Mouse (Mus musculus) urinary bladder, adult 2 months (tissue): ENCODE data around the gene Gm4881. TPM values are rescaled to one million over a fixed set of nuclear protein-coding genes. Genes with fewer than 3 reads are reported as not detected.

Experiments
- DNase-seq: peaks from one replicate; pipeline ENCODE4 v3.0.0; 2022; ENCODE audit warnings: low spot score
- polyA plus RNA-seq: library from polyadenylated mRNA; depleted of rRNA; stranded (reverse); fragments of >200 nt; gene quantifications from 2 replicates; pipeline ENCODE4 v1.2.3, GENCODE M21; 2012; rRNA removed

Gene Gm4881
- not detected in 2 replicates for polyA plus RNA-seq

DNA sequence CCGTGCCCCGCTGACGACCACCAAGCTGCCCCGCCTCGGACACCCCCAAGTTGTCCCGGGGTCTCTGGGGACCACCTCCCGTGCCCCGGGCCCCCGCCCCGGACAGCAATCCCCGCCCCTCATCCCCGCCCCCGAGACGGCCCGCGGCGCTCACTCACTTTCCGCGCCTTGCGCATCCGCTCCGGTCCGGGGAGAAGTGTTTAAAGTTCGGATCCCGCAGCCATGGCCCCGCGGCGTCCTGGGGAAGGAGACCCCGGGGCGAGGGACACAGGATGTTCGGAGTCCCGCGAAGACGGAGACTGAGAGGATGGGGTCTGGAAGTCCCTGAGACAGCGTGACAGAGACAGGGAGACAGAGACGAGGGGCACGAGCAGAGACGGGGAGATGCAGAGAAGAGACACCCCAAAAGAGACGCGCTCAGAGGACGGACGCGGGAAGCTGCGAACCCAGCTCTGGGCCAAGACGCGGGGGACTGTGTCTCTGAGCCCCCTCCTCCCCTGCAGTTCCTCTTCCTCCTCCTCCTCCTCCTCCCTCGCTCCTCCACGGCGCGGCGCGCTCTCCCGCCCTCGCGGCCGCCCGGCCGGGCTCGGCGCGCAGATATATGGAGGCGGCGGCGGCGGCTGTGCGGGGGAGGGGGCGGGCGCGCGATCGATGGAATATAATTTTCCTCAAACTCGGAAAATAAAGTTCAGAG lies at the start of gene Gm4881:
Gm4881 (minus strand) TSS at position 238 of the 694 bp plus-strand sequence.
- DNase-seq, result no peak

DNA sequence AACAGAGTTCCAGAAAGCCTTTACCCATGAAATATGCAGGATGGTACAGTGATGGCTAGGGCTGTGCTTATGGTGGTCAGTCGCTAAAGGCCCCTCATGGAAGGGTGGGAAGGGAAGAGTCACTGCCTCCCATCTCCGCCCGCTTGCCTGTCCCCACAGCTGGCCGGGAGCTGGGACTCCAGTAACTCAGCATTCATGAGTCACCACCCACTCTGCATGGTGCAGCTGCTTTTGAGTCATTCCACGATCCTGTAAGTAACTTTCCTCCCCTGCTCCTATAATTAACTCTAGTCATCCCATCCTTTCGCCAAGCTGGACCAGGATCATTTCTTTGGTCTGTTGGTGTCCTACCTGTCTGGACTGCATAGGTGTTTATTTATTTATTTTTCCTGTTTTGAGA lies 48.8 kb upstream of the Gm4881 start:
- DNase-seq, result no peak

- no peak for DNase-seq
These were observed 46.2 kb upstream of the Gm4881 start for GRCm38 (mm10) chr7:24990478-24990877.

GRCm38 (mm10) chr7:24987941-24988340 lies 43.6 kb upstream of the Gm4881 start:
- DNase-seq, result no peak

GRCm38 (mm10) chr7:24985799-24986198 lies 41.5 kb upstream of the Gm4881 start:
- no peak for DNase-seq

- no peak for DNase-seq
These were observed 40.0 kb upstream of the Gm4881 start for GRCm38 (mm10) chr7:24984307-24984706.

GRCm38 (mm10) chr7:24983396-24983795 lies 39.1 kb upstream of the Gm4881 start:
- DNase-seq, result no peak

DNA sequence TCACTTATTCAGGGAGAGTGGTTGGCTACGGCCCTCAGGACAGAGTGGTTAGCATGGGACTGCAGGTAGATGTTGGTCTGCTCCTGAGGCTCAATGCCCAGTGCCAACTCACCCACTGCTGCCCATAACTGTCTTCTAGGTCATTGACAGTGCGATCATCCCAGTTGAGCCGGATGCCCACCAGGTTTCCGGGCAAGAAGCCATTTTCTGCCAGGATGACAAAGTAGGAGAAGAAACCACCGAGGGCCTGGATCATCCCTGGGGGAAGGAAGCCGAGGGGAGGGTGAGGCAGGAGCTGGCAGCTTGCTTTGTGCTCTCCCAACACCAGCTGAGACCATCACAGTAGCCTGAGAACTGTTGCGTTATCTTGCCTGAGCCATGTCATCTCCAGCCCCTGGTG lies 36.1 kb upstream of the Gm4881 start:
- DNase-seq, result no peak

DNA sequence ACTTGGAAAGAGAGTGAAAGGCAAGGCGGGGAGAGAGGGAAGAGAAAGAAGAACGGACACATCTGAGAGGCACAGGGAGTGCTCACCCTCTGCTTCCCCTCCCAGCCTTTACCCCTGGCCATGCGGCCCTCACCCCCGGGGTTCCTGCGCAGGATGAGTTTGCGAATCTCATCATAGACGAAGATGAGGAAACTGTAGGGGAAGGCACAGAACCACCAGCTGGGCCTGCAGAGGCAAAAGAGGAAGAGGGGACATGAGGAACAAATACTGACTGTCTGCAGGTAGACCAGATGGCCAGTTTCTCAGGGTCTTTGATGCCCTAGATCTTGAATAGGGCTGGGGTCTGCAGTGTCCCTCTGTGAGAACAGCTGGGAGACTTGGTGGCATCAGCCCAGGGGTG lies 34.5 kb upstream of the Gm4881 start:
- no peak for DNase-seq

- DNase-seq, result no peak
These were observed 30.8 kb upstream of the Gm4881 start for GRCm38 (mm10) chr7:24974893-24975595.

DNA sequence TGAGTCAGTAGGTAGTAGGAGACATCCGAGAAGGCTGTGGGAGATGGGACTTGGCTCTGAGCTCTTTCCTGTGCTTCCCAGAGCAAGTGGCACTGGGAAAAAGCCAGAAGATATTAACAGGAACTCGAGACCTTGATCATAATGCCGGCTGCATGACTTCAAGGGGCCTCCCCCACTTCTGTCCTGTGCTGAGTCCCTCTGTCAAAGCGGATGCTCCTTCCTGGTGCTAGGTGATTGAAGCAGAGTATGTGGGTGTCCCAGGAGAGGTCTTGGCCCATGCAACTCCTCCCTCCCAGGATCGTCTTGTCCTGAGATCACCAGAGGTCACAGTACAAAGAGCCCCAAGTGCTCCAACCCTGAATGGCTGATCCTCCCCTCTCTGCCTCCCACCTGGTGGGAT lies 29.6 kb upstream of the Gm4881 start:
- no peak for DNase-seq

- no peak for DNase-seq
These were observed 28.9 kb upstream of the Gm4881 start for GRCm38 (mm10) chr7:24973208-24973607.

DNA sequence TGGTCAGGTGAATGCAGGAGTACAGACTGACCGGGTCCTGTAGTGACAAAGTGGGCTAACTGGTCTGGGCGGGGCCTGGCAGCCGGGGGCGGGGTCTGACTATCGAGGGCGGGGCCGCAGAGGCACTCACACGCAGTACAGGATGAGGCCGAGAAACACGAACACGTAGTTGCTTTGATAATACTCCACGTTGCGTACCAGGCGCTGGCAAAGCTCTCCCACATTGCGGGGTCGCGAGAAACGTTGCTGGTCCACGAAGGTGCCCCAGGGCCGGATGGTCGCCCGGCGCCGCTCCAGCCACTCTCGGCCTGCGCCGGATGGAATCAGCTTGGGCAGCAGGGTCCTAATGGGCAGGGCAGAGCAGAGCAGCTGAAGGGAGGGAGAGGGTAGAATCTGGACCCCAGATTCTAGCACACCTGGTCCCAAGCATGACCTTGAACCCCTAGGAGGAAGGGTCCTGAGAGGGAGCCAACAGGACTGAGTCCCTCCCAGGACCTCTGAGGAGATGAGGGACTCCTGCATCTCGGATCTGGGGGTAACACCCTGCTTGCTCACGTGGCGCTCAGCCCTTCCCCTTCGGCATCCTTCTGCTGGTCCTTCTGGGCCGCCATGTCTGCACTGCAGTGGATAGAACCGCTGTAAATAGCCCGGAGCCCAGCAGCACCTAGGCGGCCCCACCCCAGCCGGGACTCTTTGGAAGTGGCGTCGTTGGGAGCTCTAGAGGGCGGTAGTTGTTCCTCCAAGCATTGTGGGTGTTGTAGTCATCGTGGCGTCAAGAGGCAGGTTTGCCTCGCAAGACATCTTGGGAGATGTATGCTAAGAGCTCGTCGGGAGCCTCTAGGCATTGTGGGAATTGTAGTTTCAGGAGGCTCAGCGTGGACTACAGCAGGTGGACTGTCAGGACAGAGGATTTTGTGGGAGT lies 27.9 kb upstream of the Gm4881 start, which contains the start of gene Rabac1:
Rabac1 (minus strand) TSS at position 783 of the 922 bp plus-strand sequence.
- peak; percentile 86 for DNase-seq

- DNase-seq, result no peak
These were observed 27.1 kb upstream of the Gm4881 start for GRCm38 (mm10) chr7:24971261-24971971.

- no peak for DNase-seq
These were observed 26.0 kb upstream of the Gm4881 start for GRCm38 (mm10) chr7:24970341-24970740.

GRCm38 (mm10) chr7:24969805-24970204 lies 25.5 kb upstream of the Gm4881 start:
- no peak for DNase-seq

DNA sequence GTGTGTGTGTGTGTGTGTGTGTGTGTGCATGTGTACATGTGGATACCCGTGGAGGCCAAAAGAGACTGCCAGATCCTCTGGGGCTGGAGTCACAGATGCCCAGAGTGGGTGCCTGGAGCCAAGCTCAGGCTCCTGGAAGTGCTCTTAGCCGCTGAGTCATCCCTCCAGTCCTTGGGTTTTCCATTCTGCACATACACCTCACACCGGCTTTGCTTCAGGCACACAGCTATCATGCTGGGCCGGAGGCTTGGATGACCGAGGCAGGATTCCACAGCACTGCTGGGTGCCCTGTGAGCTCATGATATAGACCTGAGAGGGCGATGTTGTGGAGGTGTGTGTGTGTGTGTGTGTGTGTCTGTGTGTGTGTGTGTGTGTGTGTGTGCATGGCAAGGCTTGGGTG lies 24.2 kb upstream of the Gm4881 start:
- no peak for DNase-seq

GRCm38 (mm10) chr7:24967966-24968365 lies 23.7 kb upstream of the Gm4881 start:
- no peak for DNase-seq

GRCm38 (mm10) chr7:24964897-24965535 lies 20.7 kb upstream of the Gm4881 start:
- peak; percentile 52 for DNase-seq

- no peak for DNase-seq
These were observed 20.0 kb upstream of the Gm4881 start for GRCm38 (mm10) chr7:24964288-24964687.

- DNase-seq, result no peak
These were observed 10.9 kb upstream of the Gm4881 start for GRCm38 (mm10) chr7:24955226-24955625.
